Mouse (Mus musculus): Measurements from ENCODE around the gene Tm7sf2. TPM values are rescaled to one million over a fixed set of nuclear protein-coding genes. Genes with fewer than 3 reads are reported as not detected.

Tm7sf2 gene
- polyA plus RNA-seq, 1 experiment from 2014 or later, result 41.3 TPM

DNA sequence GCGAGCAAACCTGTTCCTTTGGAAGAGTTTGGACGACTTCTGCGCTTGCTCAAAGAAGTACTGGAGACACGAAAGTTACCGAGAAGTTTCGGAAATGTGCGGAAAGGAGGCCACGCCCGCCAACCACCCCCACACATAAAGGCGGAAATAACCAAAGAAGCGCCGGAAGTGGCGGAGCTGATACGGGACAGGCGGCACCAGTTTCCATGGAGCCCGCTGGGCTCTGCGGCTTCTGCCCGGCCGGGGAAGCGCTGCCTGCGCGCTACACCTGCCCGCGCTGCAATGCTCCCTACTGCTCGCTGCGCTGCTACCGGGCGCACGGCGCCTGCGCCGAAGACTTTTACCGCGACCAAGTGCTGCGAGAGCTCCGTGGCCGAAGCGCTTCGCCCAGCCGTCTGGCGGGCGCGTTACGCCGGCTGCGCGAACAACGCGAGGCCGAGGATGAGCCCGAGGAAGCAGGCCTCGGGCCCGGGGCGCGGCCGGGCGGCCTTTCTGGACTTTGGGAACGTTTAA is 7.1 kb downstream of the Tm7sf2 start, which contains the start of gene Znhit2:
Gene Znhit2, plus strand, starts transcription at position 172 of the 513 bp plus-strand sequence.
- peak; percentile 79 for ATAC-seq
- H3K27me3 ChIP-seq (replicated peaks; ENCODE audit: control insufficient read depth, insufficient read depth, low read length), result no peaks in the 10 kb centered on the region
- H3K9ac ChIP-seq (replicated peaks; ENCODE audit: low read depth, low read length), result peak within 1 kb of the TSS; percentile 91
- peak within 1 kb of the TSS; percentile 82 for H3K27ac ChIP-seq (ENCODE audit: low read length)
- no peaks in the 10 kb centered on the region for H3K9me3 ChIP-seq (ENCODE audit: control insufficient read depth, low read length)
- under 1% methylated on average over 58 of the region's 58 CpGs for WGBS
- peaks cover 40% of the 10 kb centered on the region for H3K4me1 ChIP-seq (replicated peaks; ENCODE audit: control insufficient read depth, insufficient read depth, low read length)
- H3K4me2 ChIP-seq (ENCODE audit: low read length), result peak within 1 kb of the TSS; percentile 100
- no peaks in the 10 kb centered on the region for H3K36me3 ChIP-seq (ENCODE audit: control insufficient read depth, insufficient read depth)
- peak within 1 kb of the TSS; percentile 90 for H3K4me3 ChIP-seq (replicated peaks; ENCODE audit: low read length)

- Histone ChIP-seq H3K9ac (replicated peaks; ENCODE audit: low read depth, low read length) (no peak overlapping the region), H3K4me1 (replicated peaks; ENCODE audit: control insufficient read depth, insufficient read depth, low read length) (peaks cover 39% of the 10 kb centered on the region)
These were observed 9.2 kb downstream of the Tm7sf2 start for GRCm38 (mm10) chr19:6058966-6059365.

DNA sequence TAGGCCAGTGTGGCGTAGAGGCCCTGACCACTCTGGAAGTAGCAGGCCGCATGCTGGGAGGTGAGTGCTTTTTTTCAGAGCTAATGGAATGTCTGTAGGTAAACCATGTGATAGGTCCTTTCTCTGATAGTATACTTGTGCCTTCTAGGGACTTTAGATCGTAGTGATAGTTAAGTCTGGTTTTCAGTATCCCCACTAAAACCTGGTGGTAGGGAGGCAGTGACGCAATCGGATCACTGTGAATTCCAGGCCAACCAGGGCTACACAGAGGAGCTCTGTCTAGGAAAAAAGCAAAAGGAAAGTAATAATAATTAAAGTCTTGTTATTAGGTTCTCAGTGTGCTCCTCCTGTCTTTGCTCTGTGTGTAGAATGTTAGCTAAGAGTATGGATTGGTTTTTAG is 9.7 kb downstream of the Tm7sf2 start:
- H3K27ac ChIP-seq (ENCODE audit: low read length), result no peak overlapping the region
- no peaks in the 10 kb centered on the region for H3K9me3 ChIP-seq (ENCODE audit: control insufficient read depth, low read length)
- H3K4me2 ChIP-seq (ENCODE audit: low read length), result peak overlapping the region; percentile 93
- H3K9ac ChIP-seq (replicated peaks; ENCODE audit: low read depth, low read length), result peak overlapping the region; percentile 85
- H3K36me3 ChIP-seq (ENCODE audit: control insufficient read depth, insufficient read depth), result peaks cover 3% of the 10 kb centered on the region; the same call in 1 of the 2 replicates
- H3K27me3 ChIP-seq (replicated peaks; ENCODE audit: control insufficient read depth, insufficient read depth, low read length), result no peaks in the 10 kb centered on the region
- peak overlapping the region; percentile 85 for H3K4me3 ChIP-seq (replicated peaks; ENCODE audit: low read length)
- ATAC-seq, result no peak
- peaks cover 39% of the 10 kb centered on the region for H3K4me1 ChIP-seq (replicated peaks; ENCODE audit: control insufficient read depth, insufficient read depth, low read length)
- 35% methylated on average over 5 of the region's 5 CpGs for WGBS

More at GRCm38 (mm10) chr19:6058966-6059365, 9.2 kb downstream of the Tm7sf2 start:
- H3K36me3 ChIP-seq (ENCODE audit: control insufficient read depth, insufficient read depth), result no peaks in the 10 kb centered on the region; the same call in 1 of the 2 replicates
- 83% methylated on average over 5 of the region's 5 CpGs for WGBS
- H3K27ac ChIP-seq (ENCODE audit: low read length), result no peak overlapping the region
- no peaks in the 10 kb centered on the region for H3K27me3 ChIP-seq (replicated peaks; ENCODE audit: control insufficient read depth, insufficient read depth, low read length)
- H3K4me2 ChIP-seq (ENCODE audit: low read length), result peak overlapping the region; percentile 93; the same call in 1 of the 2 replicates
- no peak for ATAC-seq
- H3K4me3 ChIP-seq (replicated peaks; ENCODE audit: low read length), result no peak overlapping the region
- H3K9me3 ChIP-seq (ENCODE audit: control insufficient read depth, low read length), result no peaks in the 10 kb centered on the region

DNA sequence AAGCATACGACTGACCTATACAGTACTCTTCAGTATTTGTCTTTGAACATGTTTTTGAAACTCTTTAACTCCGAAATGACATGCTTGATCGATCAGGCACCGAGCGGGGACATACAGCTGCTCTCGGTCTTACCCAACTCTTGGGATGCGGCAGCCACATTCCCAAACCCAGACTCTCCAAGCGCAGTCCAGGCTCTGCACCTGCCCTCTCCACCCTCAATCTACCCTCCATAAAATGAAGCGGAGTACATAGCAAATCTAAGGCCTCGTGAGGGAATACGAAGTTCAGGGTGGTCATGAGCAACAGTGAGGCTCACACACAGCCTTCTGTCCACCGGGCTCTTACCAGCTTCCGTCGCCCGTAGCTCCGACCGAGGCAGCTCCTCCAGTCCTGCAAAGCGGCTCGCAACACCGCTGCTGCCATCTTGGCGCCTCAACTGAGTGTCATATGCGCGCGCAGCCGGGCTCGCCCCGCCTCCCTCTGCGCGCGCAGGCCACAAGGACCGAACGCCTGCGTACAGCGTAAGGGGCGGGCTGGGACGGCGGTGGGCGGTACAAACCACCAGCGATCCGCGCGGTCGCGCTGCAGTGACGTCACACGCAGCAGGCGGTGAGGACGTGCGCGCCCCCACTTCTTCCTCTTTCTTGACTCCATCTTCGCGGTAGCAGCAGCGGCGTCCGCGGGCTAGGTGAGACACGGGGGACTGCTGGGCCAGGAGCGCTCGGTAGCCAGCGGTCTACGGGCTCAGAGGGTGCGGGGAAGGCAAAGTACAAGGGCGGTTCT is 10.7 kb downstream of the Tm7sf2 start, which contains the start of the genes Mrpl49 and Fau:
Gene Mrpl49, minus strand, starts transcription at position 473 of the 784 bp plus-strand sequence.
Gene Fau, plus strand, starts transcription at position 532 of the 784 bp plus-strand sequence.
- H3K9me3 ChIP-seq (ENCODE audit: control insufficient read depth, low read length), result no peaks in the 10 kb centered on the region
- H3K4me1 ChIP-seq (replicated peaks; ENCODE audit: control insufficient read depth, insufficient read depth, low read length), result peaks cover 34% of the 10 kb centered on the region
- ATAC-seq, result peak; percentile 87
- H3K4me2 ChIP-seq (ENCODE audit: low read length), result peak within 1 kb of the TSS; percentile 93
- H3K36me3 ChIP-seq (ENCODE audit: control insufficient read depth, insufficient read depth), result peaks cover 12% of the 10 kb centered on the region
- peak within 1 kb of the TSS; percentile 85 for H3K9ac ChIP-seq (replicated peaks; ENCODE audit: low read depth, low read length)
- under 1% methylated on average over 63 of the region's 63 CpGs for WGBS
- peak within 1 kb of the TSS; percentile 64 for H3K27ac ChIP-seq (ENCODE audit: low read length)
- peak within 1 kb of the TSS; percentile 85 for H3K4me3 ChIP-seq (replicated peaks; ENCODE audit: low read length)
- H3K27me3 ChIP-seq (replicated peaks; ENCODE audit: control insufficient read depth, insufficient read depth, low read length), result no peaks in the 10 kb centered on the region

DNA sequence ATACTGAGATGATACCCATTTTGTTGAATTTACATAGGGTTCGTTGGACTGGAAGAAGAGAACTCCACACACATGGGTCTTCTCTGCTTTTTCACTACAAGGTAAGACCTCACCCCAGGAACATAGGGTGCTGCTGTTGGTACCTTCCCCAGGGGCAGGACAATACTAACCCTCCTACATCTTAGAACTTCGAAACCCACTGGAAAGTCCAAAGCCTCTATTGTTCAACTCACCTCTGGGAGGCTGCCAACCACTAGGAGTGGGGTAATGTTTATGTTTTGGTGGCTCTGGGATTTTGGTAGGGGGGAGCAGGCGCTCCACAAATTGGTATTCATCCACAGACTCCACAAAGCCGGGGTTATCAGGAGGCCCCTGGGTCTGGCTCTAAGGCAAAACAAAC is 11.5 kb downstream of the Tm7sf2 start:
- WGBS, result 35% methylated on average over 4 of the region's 4 CpGs
- peaks cover 18% of the 10 kb centered on the region for H3K36me3 ChIP-seq (ENCODE audit: control insufficient read depth, insufficient read depth)

DNA sequence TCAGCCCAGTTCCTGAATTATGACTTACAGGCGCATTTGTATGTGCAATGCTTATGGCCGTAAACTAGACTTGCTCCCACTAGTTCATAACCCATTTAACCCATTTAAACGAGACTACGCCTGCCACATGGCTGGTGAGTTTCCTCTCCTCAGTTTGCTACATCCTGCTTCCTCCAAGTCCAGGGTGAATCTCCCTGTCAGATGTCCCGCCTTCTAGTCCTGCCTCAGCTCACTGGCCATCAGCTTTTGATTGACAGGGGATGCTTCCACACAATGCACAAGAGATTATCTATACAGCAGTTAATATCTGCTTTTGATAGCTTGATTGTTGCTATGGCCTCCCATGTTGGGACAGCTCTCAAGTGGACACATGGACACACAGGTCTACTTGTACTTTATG is 13.9 kb downstream of the Tm7sf2 start:
- Histone ChIP-seq H3K27me3 (replicated peaks; ENCODE audit: control insufficient read depth, insufficient read depth, low read length) (no peaks in the 10 kb centered on the region), H3K9ac (replicated peaks; ENCODE audit: low read depth, low read length) (no peak overlapping the region), H3K9me3 (ENCODE audit: control insufficient read depth, low read length) (no peaks in the 10 kb centered on the region), H3K4me1 (replicated peaks; ENCODE audit: control insufficient read depth, insufficient read depth, low read length) (peaks cover 21% of the 10 kb centered on the region), H3K4me3 (replicated peaks; ENCODE audit: low read length) (no peak overlapping the region), H3K36me3 (ENCODE audit: control insufficient read depth, insufficient read depth) (peaks cover 35% of the 10 kb centered on the region), H3K27ac (ENCODE audit: low read length) (no peak overlapping the region), H3K4me2 (ENCODE audit: low read length) (no peak overlapping the region)
- 90% methylated on average over 5 of the region's 5 CpGs for WGBS
- ATAC-seq, result no peak

More for the DNA sequence above, 11.5 kb downstream of the Tm7sf2 start:
- H3K27me3 ChIP-seq (replicated peaks; ENCODE audit: control insufficient read depth, insufficient read depth, low read length), result no peaks in the 10 kb centered on the region
- peak overlapping the region; percentile 85 for H3K9ac ChIP-seq (replicated peaks; ENCODE audit: low read depth, low read length)
- peaks cover 26% of the 10 kb centered on the region for H3K4me1 ChIP-seq (replicated peaks; ENCODE audit: control insufficient read depth, insufficient read depth, low read length)
- H3K27ac ChIP-seq (ENCODE audit: low read length), result no peak overlapping the region
- no peaks in the 10 kb centered on the region for H3K9me3 ChIP-seq (ENCODE audit: control insufficient read depth, low read length)
- peak overlapping the region; percentile 85 for H3K4me3 ChIP-seq (replicated peaks; ENCODE audit: low read length)
- peak overlapping the region; percentile 86 for H3K4me2 ChIP-seq (ENCODE audit: low read length)
- ATAC-seq, result no peak

- no peak overlapping the region for H3K4me2 ChIP-seq (ENCODE audit: low read length)
- H3K36me3 ChIP-seq (ENCODE audit: control insufficient read depth, insufficient read depth), result peaks cover 38% of the 10 kb centered on the region
- H3K9me3 ChIP-seq (ENCODE audit: control insufficient read depth, low read length), result no peaks in the 10 kb centered on the region
- no peak overlapping the region for H3K9ac ChIP-seq (replicated peaks; ENCODE audit: low read depth, low read length)
- ATAC-seq, result no peak
- no peak overlapping the region for H3K27ac ChIP-seq (ENCODE audit: low read length)
- 88% methylated on average over 7 of the region's 7 CpGs for WGBS
- no peaks in the 10 kb centered on the region for H3K27me3 ChIP-seq (replicated peaks; ENCODE audit: control insufficient read depth, insufficient read depth, low read length)
- peaks cover 19% of the 10 kb centered on the region for H3K4me1 ChIP-seq (replicated peaks; ENCODE audit: control insufficient read depth, insufficient read depth, low read length)
- no peak overlapping the region for H3K4me3 ChIP-seq (replicated peaks; ENCODE audit: low read length)
These were observed 15.7 kb downstream of the Tm7sf2 start for GRCm38 (mm10) chr19:6052516-6052915.

GRCm38 (mm10) chr19:6048681-6049410 is 19.3 kb downstream of the Tm7sf2 start:
- Histone ChIP-seq H3K4me1 (replicated peaks; ENCODE audit: control insufficient read depth, insufficient read depth, low read length) (peaks cover 19% of the 10 kb centered on the region), H3K4me2 (ENCODE audit: low read length) (no peak overlapping the region), H3K9me3 (ENCODE audit: control insufficient read depth, low read length) (no peaks in the 10 kb centered on the region), H3K27ac (ENCODE audit: low read length) (no peak overlapping the region), H3K27me3 (replicated peaks; ENCODE audit: control insufficient read depth, insufficient read depth, low read length) (no peaks in the 10 kb centered on the region), H3K9ac (replicated peaks; ENCODE audit: low read depth, low read length) (no peak overlapping the region), H3K4me3 (replicated peaks; ENCODE audit: low read length) (no peak overlapping the region), H3K36me3 (ENCODE audit: control insufficient read depth, insufficient read depth) (peaks cover 37% of the 10 kb centered on the region)
- WGBS, result 89% methylated on average over 11 of the region's 11 CpGs
- ATAC-seq, result no peak

GRCm38 (mm10) chr19:6047899-6048166 is 20.3 kb downstream of the Tm7sf2 start:
- 89% methylated on average over 8 of the region's 8 CpGs for WGBS
- no peaks in the 10 kb centered on the region for H3K9me3 ChIP-seq (ENCODE audit: control insufficient read depth, low read length)
- peak overlapping the region; percentile 80 for H3K4me3 ChIP-seq (replicated peaks; ENCODE audit: low read length)
- no peaks in the 10 kb centered on the region for H3K27me3 ChIP-seq (replicated peaks; ENCODE audit: control insufficient read depth, insufficient read depth, low read length)
- peaks cover 29% of the 10 kb centered on the region for H3K36me3 ChIP-seq (ENCODE audit: control insufficient read depth, insufficient read depth)
- peak overlapping the region; percentile 97 for H3K4me2 ChIP-seq (ENCODE audit: low read length)
- H3K27ac ChIP-seq (ENCODE audit: low read length), result no peak overlapping the region
- ATAC-seq, result no peak
- H3K4me1 ChIP-seq (replicated peaks; ENCODE audit: control insufficient read depth, insufficient read depth, low read length), result peaks cover 19% of the 10 kb centered on the region
- no peak overlapping the region; the same call in 1 of the 2 replicates for H3K9ac ChIP-seq (replicated peaks; ENCODE audit: low read depth, low read length)

Measured in forebrain, embryonic 16.5 days (tissue).